Mouse (Mus musculus): ENCODE measurements around the gene Cyp2d26.
A peak's percentile ranks its signal among the peaks of the same experiment; 100 is the strongest.
"Not testable (repeated sequence)": the region's sequence is repeated elsewhere in the genome, so short reads cannot be mapped to it uniquely, and the experiment has no call there.

Cyp2d26 gene

DNA sequence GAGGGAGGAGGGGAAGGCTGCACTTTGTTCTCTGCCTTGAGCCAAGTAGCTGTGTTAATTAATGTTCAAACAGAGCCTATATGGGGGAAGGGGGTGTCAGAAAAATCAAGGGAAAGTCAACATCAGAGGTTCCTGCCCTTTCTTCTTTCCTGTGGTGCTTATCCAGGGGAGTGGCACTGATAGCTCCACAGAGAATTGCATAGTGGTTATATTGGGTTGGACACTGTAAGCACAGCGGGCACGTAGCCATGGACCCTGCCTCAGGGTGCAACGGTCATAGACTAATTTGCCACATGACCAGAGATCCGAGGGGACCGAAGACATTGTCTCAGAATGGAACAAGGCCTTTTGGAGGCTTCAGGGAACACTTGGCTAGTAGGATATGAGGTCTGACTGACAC lies at the start of gene Cyp2d26:
Cyp2d26 (minus strand) TSS at position 18 of the 400 bp plus-strand sequence.
- DNase-seq (ENCODE audit: low spot score) = no peak

DNA sequence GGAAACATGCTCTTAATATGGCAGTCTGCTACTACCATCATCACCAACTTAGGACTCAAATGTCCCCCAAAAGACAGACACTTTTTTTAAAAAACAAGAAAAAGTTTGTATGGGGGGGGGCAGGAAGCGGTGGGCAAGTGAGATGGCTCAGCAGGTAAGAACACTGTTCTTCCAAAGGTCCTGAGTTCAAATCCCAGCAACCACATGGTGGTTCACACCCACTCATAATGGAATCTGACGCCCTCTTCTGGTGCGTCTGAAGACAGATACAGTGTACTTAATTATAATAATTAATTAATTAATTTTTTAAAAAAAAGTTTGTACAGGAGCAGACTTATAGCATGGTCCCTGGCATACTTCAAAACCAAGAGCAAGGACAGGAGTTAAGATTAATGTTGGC lies 45.1 kb upstream of the Cyp2d26 start:
- DNase-seq (ENCODE audit: low spot score) = no peak

DNA sequence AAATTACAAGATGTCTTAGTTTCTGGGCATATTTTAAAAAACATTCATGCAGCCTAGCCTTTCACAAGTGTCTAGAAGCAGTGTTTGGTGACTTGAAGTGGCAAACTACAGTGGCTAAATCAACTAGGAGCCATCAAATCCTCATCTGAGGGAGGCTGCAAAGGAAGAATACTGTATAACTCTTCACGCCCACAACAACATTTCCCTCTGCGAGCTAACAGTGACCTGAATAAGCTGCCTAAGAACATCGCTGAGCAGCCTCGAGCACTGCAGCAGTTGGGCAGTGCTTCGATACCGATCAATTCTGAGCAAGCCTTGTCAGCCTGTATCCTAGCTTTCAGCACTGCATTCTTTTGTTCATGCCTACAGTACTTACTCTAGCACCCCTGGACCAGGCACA lies 35.8 kb upstream of the Cyp2d26 start:
- DNase-seq (ENCODE audit: low spot score) = no peak

DNA sequence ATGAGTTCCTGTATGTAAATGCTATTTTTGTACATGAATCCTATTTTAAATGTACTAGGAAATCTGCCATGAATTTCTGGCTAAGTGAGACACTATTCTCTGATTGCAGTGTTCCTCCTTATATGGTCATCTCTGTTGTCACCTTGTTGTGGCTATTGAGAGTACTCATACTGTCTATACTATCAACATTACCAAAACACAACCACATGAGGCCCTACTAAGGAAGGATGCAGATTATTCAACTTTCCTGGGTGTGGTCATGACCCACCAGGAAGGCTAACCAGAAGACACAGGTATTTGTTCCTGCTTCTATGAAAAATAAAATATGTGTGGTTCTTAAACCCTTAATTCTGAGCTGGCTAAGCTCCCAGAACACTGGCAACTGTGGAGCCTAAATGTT lies 31.8 kb upstream of the Cyp2d26 start:
- DNase-seq (ENCODE audit: low spot score) = no peak

- DNase-seq (ENCODE audit: low spot score) = no peak
Measured at GRCm38 (mm10) chr15:82822347-82822746, 28.3 kb upstream of the Cyp2d26 start.

DNA sequence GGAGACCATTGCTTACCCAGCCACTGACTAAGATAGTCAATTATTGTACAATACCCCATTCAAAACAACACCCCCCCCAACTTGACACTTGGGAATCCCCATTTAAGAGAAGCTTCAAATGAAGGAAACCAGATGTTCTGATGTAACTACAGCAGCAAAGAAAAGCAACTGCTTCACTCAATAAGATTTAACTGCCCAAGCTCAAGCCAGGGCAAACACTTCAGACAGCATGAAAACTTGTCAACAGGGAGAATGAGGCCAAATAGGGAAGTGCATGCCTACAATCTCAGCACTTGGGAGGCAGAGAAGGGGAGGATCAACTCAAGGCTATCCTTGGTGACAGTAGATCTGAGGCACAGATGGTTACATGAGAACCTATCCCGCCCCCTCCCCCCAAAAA lies 27.6 kb upstream of the Cyp2d26 start:
- peak; percentile 29 for DNase-seq (ENCODE audit: low spot score)

DNA sequence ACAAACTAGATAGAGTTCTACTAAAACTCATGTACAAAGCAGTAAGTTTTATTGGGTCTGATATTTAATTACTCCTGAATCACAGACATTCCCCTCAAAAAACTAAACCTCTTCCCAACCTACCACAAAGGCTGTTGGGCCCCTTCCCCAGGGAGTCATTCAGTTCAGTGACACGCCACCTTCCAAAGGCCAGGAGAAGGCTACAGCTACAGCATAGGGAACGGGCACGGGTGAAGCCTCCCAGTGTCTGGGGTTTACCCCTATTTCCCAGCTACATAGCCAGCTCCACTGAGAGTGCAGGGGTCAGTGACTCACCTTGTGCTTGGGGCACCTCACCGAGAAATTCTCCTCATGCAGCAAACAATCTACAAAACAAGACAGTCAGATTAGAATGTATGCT lies 21.2 kb upstream of the Cyp2d26 start:
- no peak for DNase-seq (ENCODE audit: low spot score)

DNA sequence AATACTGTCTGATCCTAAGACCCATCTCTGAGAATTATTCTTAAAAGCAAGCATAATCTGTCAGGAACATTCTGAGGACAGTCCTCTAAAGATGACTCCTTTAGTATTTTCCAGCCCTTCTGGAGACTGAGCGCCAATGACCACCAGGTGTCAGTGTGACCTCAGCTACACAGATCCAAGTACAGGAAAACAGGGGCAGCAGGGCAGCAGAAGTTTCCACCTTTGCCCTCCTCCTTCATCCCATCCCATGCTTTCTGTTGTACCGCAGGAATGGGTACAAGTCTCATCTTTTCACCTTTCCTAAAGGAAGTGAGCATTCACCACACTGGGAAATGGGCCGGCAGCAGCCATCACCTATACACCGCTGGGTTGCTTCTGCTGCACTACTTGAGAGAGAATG lies 20.7 kb upstream of the Cyp2d26 start:
- DNase-seq (ENCODE audit: low spot score) = peak; percentile 43

DNA sequence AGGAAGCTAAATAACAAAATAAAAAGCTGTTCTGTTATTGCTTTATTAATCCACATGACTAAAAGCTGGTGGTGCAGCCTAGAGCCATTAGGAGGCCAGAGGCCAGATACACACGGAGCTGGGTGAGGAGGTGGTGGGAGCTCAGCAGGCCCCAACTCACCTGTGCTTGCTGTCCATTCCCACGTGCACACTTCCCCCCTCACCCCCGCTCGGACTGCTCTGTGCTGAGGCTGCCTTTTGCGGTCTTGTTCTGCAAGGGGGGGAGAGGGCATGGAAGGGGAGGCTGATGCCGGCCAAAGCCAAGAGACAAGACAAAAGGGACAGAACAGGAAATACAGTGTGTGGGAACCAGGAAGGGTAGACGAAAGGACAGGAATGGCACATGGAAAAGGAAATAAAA lies 20.2 kb upstream of the Cyp2d26 start:
- no peak for DNase-seq (ENCODE audit: low spot score)

- DNase-seq (ENCODE audit: low spot score) = no peak
Measured at GRCm38 (mm10) chr15:82810556-82810955, 16.5 kb upstream of the Cyp2d26 start.

DNA sequence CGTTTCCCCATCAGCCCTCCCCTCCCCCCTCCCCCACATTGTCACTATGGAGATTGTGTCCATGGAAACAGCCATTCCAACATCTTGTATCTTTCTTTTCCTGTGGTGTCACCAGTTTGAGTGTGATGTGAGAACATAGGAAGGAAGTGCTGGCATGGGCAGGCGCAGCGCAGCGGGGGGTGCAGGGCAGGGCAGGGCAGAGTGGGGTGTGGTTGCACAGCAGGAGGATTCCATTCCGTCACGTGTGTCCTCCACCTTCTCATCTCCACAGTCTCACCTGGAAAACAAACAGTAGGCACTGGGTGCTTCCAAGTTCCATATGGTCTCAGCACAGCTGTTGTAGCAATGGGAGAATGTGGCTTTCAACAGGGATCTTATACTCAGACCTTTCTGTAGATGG lies 15.4 kb upstream of the Cyp2d26 start:
- DNase-seq (ENCODE audit: low spot score) = no peak

DNA sequence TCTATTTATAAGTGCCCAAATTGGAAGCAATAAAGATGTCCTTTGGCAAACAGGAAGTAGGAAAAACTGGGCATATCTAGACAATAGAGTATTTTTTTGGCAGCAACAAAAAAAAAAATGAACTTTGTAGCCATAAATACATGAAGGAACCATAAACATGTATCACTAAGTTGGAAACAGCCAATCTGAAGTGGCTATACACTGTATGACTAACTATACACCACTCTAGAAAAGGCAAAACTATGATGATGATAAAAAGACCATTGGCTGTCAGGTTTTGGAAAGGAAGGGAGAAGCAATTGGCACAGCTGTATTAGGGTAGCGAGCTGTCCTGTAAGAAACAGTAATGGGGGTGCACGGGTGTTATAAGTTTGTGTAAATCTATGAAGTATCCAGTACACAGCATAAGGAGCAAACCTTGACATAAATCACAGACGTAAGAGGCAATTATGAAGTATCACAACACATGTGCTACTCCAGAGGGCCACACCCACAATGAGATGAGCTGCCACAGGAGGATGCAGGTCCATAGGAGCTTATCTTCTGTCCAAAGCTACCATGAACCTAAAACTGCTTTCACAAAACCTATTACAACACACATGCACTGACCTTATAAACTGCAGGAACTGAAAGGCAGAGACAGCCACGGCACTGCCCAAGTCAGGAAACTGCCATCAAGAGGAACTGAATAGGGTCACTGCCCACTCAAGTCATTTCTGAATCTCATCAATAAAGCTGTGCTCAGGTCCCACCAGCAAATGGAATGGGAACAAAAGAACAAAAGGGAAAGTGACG lies 13.1 kb upstream of the Cyp2d26 start:
- DNase-seq (ENCODE audit: low spot score) = no peak

DNA sequence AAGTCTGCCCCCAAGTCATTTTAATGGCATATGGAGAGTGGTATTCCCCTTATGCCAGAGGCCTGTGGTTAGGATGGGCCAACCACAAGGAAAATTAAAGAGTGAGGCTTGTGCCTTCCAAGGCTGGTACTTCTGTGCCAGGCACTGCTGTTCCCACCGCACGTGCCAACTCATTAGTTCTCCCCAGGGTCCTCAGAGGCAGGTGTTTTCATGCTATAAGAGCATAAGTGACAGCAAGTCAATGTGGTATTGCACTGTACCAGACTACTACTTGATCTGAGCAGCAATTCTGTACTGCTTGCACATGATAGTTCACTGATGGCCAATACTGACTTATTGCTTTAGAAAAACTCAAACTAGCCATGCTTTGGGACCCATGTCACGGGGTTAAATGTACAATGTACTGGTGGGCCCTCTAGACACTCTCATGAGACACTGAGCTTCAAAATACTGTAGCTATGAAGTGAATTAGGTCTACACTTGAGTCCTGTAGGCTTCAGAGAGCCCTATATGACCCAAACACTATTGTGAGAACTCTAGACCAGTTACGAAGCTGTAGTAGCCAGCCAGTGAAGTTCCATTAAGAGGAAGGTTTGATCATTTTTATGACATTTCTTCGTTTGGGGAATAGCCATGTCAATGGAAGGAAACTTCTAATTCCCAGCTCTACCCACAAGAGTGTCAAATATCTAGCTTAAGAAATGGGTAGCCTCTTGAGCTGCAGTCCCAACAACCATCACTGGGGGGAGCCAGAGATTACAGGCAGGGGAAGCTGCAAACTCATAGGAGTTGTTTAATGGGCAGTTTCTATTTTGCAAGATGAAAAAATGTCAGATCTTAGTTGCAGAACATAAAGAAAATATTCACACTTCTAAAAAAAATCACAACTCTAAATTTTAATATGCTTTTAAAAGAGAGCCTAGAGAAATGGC lies 10.9 kb upstream of the Cyp2d26 start:
- peak; percentile 73 for DNase-seq (ENCODE audit: low spot score)

- no peak for DNase-seq (ENCODE audit: low spot score)
Measured at GRCm38 (mm10) chr15:82795936-82796440, 1.9 kb upstream of the Cyp2d26 start.

- DNase-seq (ENCODE audit: low spot score) = no peak
Measured at GRCm38 (mm10) chr15:82793868-82794267, 226 bp downstream of the Cyp2d26 start.

DNA sequence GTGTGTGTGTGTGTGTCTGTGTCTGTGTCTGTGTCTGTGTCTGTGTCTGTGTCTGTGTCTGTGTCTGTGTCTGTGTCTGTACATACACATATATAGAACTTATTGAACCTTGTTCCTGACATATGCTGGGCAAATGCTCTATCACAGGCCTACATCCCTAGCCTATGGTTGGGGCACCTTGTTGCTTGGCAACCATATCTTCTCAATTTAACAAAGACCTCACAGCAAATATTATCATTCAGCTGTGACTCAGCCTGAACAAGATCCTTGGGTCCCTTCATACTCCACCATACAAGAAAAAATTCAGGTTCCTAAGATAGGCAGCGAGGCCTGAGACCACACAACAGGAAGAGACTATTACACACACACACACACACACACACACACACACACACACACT lies 640 bp downstream of the Cyp2d26 start:
- no peak for DNase-seq (ENCODE audit: low spot score)

DNA sequence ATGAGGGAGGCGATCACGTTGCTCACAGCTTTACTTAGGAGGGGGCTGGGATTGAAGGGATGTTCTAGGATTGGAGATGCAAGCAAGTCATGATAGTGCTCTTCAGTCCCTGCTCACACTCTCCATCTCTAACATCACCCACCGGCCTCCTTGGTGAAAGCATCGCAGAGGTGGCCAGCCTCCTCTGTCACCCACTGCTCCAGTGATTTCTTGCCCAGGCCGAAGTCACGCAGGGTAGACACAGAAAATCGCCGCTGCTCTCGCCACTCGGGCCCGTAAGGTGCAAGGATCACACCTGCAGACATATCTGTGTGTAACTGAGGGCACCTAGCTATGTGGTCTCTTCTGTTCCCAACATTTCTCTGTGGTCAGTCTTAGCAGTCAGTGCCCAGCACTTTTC lies 1.5 kb downstream of the Cyp2d26 start:
- no peak for DNase-seq (ENCODE audit: low spot score)

DNA sequence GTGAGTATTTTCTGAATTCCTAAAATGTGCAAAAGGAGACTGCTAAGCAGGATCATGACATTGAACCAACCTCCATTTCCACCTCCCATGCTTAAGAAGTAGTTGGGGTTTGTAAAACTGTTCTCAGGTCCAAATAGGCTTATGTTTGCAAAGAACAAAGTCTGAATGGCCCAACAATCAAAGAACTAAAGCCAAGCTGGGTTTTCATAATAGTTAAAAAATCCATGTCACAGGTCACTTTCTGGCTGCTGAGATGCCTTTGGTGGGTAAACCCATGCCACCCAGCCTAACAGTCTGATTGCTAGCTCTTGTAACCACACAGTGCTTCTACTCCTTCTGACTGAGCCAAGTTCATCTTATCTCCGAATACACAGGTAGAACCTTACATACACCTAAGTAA lies 9.5 kb downstream of the Cyp2d26 start:
- DNase-seq (ENCODE audit: low spot score) = no peak

GRCm38 (mm10) chr15:82783800-82784199 lies 10.3 kb downstream of the Cyp2d26 start:
- no peak for DNase-seq (ENCODE audit: low spot score)

GRCm38 (mm10) chr15:82777856-82778255 lies 16.2 kb downstream of the Cyp2d26 start:
- DNase-seq (ENCODE audit: low spot score) = not testable (repeated sequence)

DNA sequence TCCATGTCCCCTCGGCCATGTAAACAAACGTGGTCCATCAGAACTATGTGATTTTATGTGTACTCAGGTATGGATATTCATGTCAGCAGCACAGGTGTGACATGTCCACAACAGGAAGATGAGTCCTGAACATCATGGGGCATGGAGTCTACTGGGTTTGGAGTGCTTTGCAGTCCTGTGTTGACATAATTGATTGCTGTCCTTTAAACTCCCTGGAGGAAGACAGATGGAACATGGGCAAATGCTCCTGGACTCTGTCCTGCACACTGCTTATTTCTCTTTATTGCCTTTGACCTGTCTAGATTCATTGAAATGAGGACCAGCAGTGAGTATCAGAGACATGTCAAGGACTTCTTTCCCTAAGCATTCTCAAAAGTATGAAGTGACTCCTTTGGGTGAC lies 28.2 kb downstream of the Cyp2d26 start:
- DNase-seq (ENCODE audit: low spot score) = no peak

DNA sequence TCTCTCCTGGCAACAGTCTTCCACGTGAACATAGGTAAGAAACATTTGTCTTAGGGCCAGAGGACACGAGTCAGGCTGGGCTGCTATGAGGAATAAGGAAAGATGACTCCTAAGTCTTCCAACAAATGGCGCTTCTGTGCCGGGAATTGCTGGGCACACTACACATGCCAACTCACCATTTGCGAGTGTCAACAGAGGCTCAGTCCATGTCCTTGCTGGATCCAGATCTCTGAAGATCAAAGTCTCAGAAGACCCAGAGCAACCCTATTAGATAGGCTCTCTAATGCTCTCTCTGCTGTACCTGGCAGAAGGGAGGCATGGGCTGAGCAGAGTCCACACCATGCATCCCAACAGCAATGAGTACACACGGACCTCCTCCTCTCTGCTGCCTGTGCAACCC lies 29.2 kb downstream of the Cyp2d26 start:
- DNase-seq (ENCODE audit: low spot score) = no peak

Data from lung, postnatal 25 days (tissue).